Mouse (Mus musculus): ENCODE results near the gene Pcnx.

Gene Pcnx

GRCm38 (mm10) chr12:81855031-81855430 lies 4.8 kb upstream of the Pcnx start:
- no peak for DNase-seq (ENCODE audit: low spot score)

- no peak for DNase-seq (ENCODE audit: low spot score)
Measured at GRCm38 (mm10) chr12:81856696-81857095, 3.1 kb upstream of the Pcnx start.

- no peak for DNase-seq (ENCODE audit: low spot score)
Measured at GRCm38 (mm10) chr12:81857251-81857650, 2.6 kb upstream of the Pcnx start.

- no peak for DNase-seq (ENCODE audit: low spot score)
Measured at GRCm38 (mm10) chr12:81857978-81858569, 1.7 kb upstream of the Pcnx start.

- peak; percentile 79 for DNase-seq (ENCODE audit: low spot score)
Measured at GRCm38 (mm10) chr12:81860308-81861181, 722 bp downstream of the Pcnx start.

- no peak for DNase-seq (ENCODE audit: low spot score)
Measured at GRCm38 (mm10) chr12:81861199-81862085, 1.6 kb downstream of the Pcnx start.

- DNase-seq (ENCODE audit: low spot score) = no peak
Measured at GRCm38 (mm10) chr12:81862351-81862802, 2.6 kb downstream of the Pcnx start.

- no peak for DNase-seq (ENCODE audit: low spot score)
Measured at GRCm38 (mm10) chr12:81863949-81864348, 4.1 kb downstream of the Pcnx start.

GRCm38 (mm10) chr12:81865183-81865582 lies 5.4 kb downstream of the Pcnx start:
- DNase-seq (ENCODE audit: low spot score) = no peak

- no peak for DNase-seq (ENCODE audit: low spot score)
Measured at GRCm38 (mm10) chr12:81867316-81867715, 7.5 kb downstream of the Pcnx start.

- DNase-seq (ENCODE audit: low spot score) = no peak
Measured at GRCm38 (mm10) chr12:81869205-81869940, 9.6 kb downstream of the Pcnx start.

- DNase-seq (ENCODE audit: low spot score) = no peak
Measured at GRCm38 (mm10) chr12:81873345-81873744, 13.5 kb downstream of the Pcnx start.

- DNase-seq (ENCODE audit: low spot score) = no peak
Measured at GRCm38 (mm10) chr12:81880161-81880560, 20.3 kb downstream of the Pcnx start.

GRCm38 (mm10) chr12:81883255-81884106 lies 23.7 kb downstream of the Pcnx start:
- DNase-seq (ENCODE audit: low spot score) = no peak

- DNase-seq (ENCODE audit: low spot score) = no peak
Measured at GRCm38 (mm10) chr12:81884107-81884398, 24.2 kb downstream of the Pcnx start.

- no peak for DNase-seq (ENCODE audit: low spot score)
Measured at GRCm38 (mm10) chr12:81884983-81885382, 25.2 kb downstream of the Pcnx start.

- no peak for DNase-seq (ENCODE audit: low spot score)
Measured at GRCm38 (mm10) chr12:81885982-81886381, 26.2 kb downstream of the Pcnx start.

GRCm38 (mm10) chr12:81888954-81889353 lies 29.1 kb downstream of the Pcnx start:
- DNase-seq (ENCODE audit: low spot score) = no peak

- DNase-seq (ENCODE audit: low spot score) = no peak
Measured at GRCm38 (mm10) chr12:81891946-81892345, 32.1 kb downstream of the Pcnx start.

GRCm38 (mm10) chr12:81894311-81894710 lies 34.5 kb downstream of the Pcnx start:
- no peak for DNase-seq (ENCODE audit: low spot score)

- DNase-seq (ENCODE audit: low spot score) = no peak
Measured at GRCm38 (mm10) chr12:81895986-81896385, 36.2 kb downstream of the Pcnx start.

Measured in testis, postnatal 10 days (tissue).